Mouse (Mus musculus) heart, embryonic 12.5 days (tissue): ENCODE measurements around the gene Lrp1. TPM values are rescaled to one million over a fixed set of nuclear protein-coding genes. Genes with fewer than 3 reads are reported as not detected.
A peak's percentile ranks its signal among the peaks of the same experiment; 100 is the strongest.

Experiments used
- ATAC-seq: fragments of 200-750 bp; cut with Nextera tagmentation; 2 replicates; pipeline ENCODE4 v1.8.0; 2017; ENCODE audit warnings: moderate TSS enrichment, moderate library complexity; ENCODE audit not compliant: insufficient number of reproducible peaks, low FRiP score
- H3K27ac ChIP-seq: fragments of 300-500 bp; sonication (generic); 2 replicates; pipeline ENCODE4 v1.5.1; 2016; ENCODE audit warnings: mild to moderate bottlenecking, moderate library complexity; ENCODE audit not compliant: poor library complexity, severe bottlenecking
- H3K27me3 ChIP-seq: fragments of 300-500 bp; sonication (generic); replicated peaks from 2 replicates; pipeline ENCODE4 v1.6.1; 2016; ENCODE audit warnings: mild to moderate bottlenecking, moderate library complexity
- H3K36me3 ChIP-seq: fragments of 300-500 bp; sonication (generic); 2 replicates; pipeline ENCODE4 v1.6.1; 2016; ENCODE audit warnings: mild to moderate bottlenecking, moderate library complexity
- H3K4me1 ChIP-seq: fragments of 300-500 bp; sonication (generic); replicated peaks from 2 replicates; pipeline ENCODE4 v1.6.1; 2016; ENCODE audit warnings: mild to moderate bottlenecking
- H3K4me2 ChIP-seq: fragments of 300-500 bp; sonication (generic); 2 replicates; pipeline ENCODE4 v1.6.1; 2016; ENCODE audit warnings: mild to moderate bottlenecking, moderate library complexity
- H3K4me3 ChIP-seq: fragments of 300-500 bp; sonication (generic); 2 replicates; pipeline ENCODE4 v1.5.1; 2016; ENCODE audit warnings: mild to moderate bottlenecking
- H3K9ac ChIP-seq: fragments of 300-500 bp; sonication (generic); 2 replicates; pipeline ENCODE4 v1.6.1; 2016; ENCODE audit warnings: mild to moderate bottlenecking, moderate library complexity
- H3K9me3 ChIP-seq: fragments of 300-500 bp; sonication (generic); replicated peaks from 2 replicates; pipeline ENCODE4 v1.6.1; 2016; ENCODE audit warnings: mild to moderate bottlenecking, moderate library complexity
- WGBS: fragments of 180-500 bp; shearing (Covaris S2); methylation state at CpG from one replicate; pipeline ENCODE4 v1.1.7; 2016; 5-methylcytosine and 5-hydroxymethylcytosine counted together
- polyA plus RNA-seq: library from polyadenylated mRNA; unstranded; fragments of >200 nt; fragmentation: Nextera tagmentation; extraction: Ambion mirVana; gene quantifications from 2 replicates; pipeline ENCODE4 v1.2.1, GENCODE M21; 2016

The Lrp1 gene
- polyA plus RNA-seq, 1 experiment from 2014 or later, result 43.3 TPM

DNA sequence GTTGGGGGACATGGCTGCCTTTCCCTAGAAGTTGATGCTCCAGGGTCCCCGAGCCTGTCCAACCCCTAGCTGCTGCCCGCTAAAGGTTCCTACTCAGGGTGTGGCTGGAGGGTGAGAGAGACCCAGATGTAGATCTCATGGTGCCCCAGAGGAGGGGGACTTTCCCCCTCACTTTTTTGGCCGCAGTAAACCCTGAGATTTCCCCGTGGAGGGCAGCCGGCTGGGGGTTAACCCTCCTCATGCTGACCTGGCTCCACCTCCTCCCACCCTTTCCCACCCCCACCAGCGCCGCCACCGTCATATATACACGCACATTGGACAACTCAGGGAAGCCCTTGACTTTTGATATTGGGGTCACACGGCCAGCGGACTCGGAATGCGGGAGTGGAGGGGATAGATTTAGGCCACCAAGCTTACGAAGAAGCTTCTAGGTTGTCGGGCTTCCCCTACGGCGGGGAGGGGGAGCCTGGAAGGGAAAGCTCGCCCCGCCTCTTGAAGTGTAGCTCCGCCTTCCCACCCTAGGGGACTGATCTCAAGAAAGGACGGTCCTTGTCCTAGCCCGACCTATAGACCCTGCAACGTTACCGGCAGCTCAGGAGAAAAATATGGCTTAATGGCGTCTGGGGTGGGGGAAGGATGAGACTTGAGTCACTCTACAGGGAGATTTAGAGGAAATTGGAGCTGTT, 22.7 kb upstream of the Lrp1 start:
- WGBS, result 0% methylated on average over 25 of the region's 25 CpGs

DNA sequence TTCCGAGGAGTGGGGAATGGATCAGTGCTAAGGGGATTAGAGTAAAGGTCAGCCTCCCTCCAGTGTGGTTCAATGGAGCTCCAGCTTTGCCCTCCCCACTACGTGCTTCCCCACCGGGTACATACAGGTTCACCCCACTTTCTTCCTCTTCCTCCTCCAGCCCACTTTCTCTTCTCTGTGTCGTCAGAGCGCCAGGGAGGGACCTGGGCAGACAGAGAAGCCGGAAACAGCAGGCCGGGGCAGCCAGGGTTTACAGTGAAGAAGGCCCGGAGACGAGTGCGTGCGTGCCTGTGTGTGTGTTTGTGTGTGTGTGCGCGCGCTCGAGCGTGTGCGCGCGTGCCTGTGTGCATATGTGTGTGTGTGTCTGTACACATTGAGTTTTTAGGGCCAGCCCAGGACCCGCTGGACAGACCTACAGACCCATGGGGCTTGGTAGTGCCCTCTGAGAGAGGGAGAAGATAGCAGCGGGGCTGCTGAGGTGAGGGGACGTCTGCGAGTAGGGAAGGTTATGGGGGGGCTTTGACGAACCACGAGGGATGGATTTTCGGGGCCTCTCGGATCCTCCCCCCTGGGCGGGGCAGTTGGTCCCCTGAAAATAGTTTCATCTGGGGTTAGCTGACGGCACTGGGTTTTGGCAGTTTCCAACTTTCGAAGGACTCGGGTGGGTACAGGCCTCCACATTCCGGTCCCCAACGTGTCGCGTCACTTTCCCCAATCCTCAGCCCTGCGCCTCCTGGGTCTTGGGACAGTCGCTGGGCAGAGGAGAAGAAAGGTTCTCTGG, 22.0 kb upstream of the Lrp1 start, which contains the start of gene Stat6:
TSS of gene Stat6 (plus strand) at position 215 of the 781 bp plus-strand sequence.
- peak within 1 kb of the TSS; percentile 65 for H3K4me3 ChIP-seq

More for the DNA sequence above, 22.7 kb upstream of the Lrp1 start:
- Histone ChIP-seq H3K36me3 (peaks cover 19% of the 10 kb centered on the region), H3K9ac (peak overlapping the region; percentile 87), H3K27me3 (no peaks in the 10 kb centered on the region), H3K4me2 (peak overlapping the region; percentile 84), H3K9me3 (no peaks in the 10 kb centered on the region), H3K27ac (peak overlapping the region; percentile 91), H3K4me1 (peaks cover 17% of the 10 kb centered on the region; the same call in 1 of the 2 replicates), H3K4me3 (peak overlapping the region; percentile 65)
- peak; percentile 75 for ATAC-seq

DNA sequence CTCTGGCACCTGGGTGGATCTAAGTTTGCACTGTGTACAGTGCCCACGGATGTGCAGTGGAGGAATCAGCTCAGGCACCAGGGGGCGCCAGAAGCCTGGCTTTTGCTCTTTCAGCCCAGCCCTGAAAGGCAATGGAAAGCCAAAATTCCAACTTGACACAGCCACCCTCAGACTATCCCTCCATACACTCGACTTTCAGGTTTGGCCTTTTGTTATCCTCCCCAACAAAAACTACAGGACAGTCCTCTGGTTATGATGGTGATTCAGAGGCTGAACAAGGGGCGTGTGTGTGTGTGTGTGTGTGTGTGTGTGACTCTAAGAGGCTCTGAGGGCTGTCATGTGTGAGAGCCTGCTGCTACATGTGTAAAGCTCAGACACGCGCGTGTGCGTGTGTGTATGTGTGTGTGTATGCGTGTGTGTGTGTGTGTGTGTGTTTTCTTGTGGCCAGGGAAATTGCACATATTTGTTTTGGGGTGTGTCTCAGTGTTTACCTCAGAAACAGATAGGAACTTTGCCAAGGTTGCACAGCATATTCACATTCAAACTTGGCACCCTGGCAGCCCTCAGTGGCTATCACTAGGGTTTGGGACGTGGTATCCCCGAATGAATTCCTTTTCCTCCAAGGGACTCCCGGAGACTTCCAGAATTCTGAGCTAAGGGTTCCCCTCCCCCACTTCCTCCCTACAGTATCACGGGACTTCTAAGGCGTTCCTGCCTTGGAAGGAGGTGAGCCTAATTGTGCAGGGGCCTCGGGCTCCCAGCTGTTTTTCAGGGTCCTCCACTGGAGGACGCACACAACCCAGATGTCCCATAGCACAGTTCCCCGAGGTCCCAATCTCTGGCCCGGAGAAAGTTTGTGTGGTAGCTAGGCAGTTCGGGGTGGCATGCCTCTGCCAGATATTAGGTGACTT, 21.2 kb upstream of the Lrp1 start:
- Histone ChIP-seq H3K9me3 (no peaks in the 10 kb centered on the region), H3K36me3 (peaks cover 3% of the 10 kb centered on the region), H3K4me1 (peaks cover 18% of the 10 kb centered on the region), H3K4me2 (peak overlapping the region; percentile 84), H3K4me3 (peak overlapping the region; percentile 65), H3K27me3 (no peaks in the 10 kb centered on the region), H3K9ac (peak overlapping the region; percentile 87), H3K27ac (peak overlapping the region; percentile 91)
- ATAC-seq, result peak; percentile 76
- 4% methylated on average over 19 of the region's 19 CpGs for WGBS

More for the DNA sequence above, 22.0 kb upstream of the Lrp1 start, which contains the start of gene Stat6:
- peak within 1 kb of the TSS; percentile 91 for H3K27ac ChIP-seq
- peaks cover 17% of the 10 kb centered on the region; the same call in 1 of the 2 replicates for H3K4me1 ChIP-seq
- H3K36me3 ChIP-seq, result peaks cover 12% of the 10 kb centered on the region
- H3K4me2 ChIP-seq, result peak within 1 kb of the TSS; percentile 84
- H3K9me3 ChIP-seq, result no peaks in the 10 kb centered on the region
- H3K27me3 ChIP-seq, result no peaks in the 10 kb centered on the region
- peak within 1 kb of the TSS; percentile 87 for H3K9ac ChIP-seq
- peak; percentile 73 for ATAC-seq
- WGBS, result under 1% methylated on average over 37 of the region's 37 CpGs

DNA sequence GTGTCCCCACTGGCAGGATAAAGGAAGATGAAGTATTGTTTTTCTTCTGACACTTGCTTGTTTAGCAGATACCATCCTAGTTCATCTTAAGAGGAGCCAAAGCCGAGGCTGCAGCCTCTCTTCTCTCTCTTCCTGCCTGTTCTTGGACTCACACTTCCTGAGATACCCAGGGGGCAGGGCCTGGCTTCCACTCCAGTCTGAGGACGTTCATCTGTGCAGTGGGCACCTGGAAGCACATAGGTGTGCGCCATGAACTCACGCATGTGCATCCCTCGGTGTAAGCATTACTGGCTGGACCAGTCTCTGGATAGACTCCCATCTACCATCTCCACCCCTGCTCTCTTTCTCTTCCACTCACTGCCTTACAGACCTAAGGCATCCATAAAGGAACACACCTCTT, 19.5 kb upstream of the Lrp1 start:
- Histone ChIP-seq H3K36me3 (no peaks in the 10 kb centered on the region), H3K4me3 (no peak overlapping the region), H3K27me3 (no peaks in the 10 kb centered on the region), H3K27ac (no peak overlapping the region), H3K9me3 (no peaks in the 10 kb centered on the region), H3K4me2 (no peak overlapping the region), H3K4me1 (peaks cover 22% of the 10 kb centered on the region), H3K9ac (0 out of 2 replicates have a peak overlapping the region, but pooled peaks have one; percentile 10)
- ATAC-seq, result no peak
- WGBS, result 58% methylated on average over 5 of the region's 5 CpGs

DNA sequence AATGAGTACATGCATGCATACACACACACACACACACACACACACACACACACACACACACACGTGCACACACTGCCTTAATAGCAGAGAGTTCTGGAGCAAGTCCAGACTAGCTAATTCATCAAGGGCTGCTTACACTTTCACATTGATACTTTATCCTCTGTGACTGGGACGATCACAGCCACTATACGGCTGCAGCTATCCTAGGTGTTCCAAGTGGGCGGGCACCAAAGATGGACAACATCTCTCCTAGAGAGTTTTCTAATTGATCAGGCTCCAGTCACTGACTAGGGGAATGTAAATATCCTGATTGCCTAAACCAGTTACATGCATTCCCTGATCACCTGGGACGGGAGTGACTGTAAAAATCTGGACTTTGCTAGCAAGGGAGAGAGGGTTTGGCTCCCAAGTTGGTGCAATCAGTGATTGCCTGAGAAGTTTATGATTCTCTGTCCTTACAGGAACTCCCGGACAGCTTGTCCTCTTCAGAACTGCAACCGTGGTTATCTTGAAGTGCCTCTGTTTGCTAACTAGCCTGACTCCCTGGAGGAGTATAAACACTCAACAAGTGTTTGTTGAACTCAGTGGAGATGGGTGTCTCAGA, 11.8 kb upstream of the Lrp1 start:
- no peak for ATAC-seq
- 62% methylated on average over 7 of the region's 7 CpGs for WGBS
- no peak overlapping the region for H3K27ac ChIP-seq
- H3K36me3 ChIP-seq, result no peaks in the 10 kb centered on the region
- H3K27me3 ChIP-seq, result no peaks in the 10 kb centered on the region
- no peaks in the 10 kb centered on the region for H3K9me3 ChIP-seq
- no peak overlapping the region for H3K9ac ChIP-seq
- H3K4me2 ChIP-seq, result no peak overlapping the region
- no peak overlapping the region for H3K4me3 ChIP-seq
- peaks cover 5% of the 10 kb centered on the region; the same call in 1 of the 2 replicates for H3K4me1 ChIP-seq

DNA sequence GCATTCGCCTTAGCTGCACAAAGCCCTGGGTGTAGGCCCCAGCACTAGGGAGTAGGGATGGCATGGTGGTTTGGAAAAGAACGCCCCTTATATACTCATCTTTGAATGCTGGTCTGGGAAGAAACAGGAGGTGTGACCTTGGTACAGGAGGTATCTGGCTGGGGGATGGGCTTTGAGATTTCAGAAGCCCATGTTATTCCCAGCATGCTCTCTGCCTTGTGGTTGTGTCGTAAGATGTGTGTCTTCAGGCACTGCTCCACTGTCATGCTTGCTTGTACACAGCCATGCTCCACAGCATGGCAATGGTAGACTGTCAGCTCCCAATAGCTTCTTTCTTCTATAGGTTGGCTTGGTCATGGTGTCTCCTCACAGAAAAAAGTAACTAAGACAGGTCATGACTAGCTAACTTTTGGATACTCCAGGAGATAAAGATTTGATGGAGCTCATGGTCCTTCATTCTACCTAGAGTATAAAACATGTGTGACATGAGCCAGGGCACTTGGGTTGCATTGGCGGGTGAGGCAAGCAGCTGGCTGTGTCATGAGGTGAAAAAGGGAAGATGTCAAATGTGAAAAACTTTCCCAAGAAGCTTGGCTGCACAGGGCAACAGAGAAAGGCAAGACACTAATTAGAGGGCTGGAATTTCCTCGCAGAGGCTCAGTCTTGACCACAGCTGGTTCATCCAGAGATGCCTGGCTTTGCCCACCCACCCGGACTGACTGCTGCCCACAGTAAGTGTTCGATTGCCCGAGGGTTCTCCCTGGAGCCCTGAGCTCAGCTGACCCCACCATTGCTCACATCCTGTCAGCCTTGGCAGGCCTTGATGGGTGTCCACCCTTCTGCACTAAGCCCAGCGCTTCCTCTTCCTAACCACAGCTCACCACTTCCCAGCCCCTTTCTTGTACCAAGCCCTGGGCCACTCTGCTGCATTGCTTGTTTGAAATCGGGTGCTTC, 10.6 kb upstream of the Lrp1 start:
- Histone ChIP-seq H3K4me2 (no peak overlapping the region), H3K9ac (no peak overlapping the region), H3K27me3 (no peaks in the 10 kb centered on the region), H3K27ac (no peak overlapping the region), H3K4me1 (0 out of 2 replicates have a peak, but pooled peaks cover under 1% of the 10 kb centered on the region), H3K9me3 (peaks cover 7% of the 10 kb centered on the region), H3K36me3 (no peaks in the 10 kb centered on the region), H3K4me3 (no peak overlapping the region)
- 72% methylated on average over 10 of the region's 10 CpGs for WGBS
- ATAC-seq, result no peak

DNA sequence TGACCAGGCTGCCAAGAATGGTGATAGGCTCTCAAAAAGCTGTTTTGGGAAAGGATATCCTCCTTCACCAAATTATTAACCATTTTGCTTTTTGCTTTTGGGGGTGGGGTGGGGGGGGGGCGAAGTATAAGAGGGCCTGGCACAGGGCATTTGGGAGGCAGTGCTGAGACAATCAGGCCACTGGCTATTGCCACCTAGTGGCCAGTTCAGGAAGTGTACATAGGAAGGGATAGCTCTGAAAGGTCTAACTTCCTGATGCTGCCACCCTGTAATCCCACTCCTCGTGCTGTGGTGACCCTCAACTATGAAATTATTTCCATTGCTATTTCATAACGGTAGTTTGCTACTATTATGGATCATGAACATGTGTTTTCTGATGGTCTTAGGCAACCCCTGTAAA, 5.5 kb upstream of the Lrp1 start:
- no peak for ATAC-seq
- no peak overlapping the region for H3K9ac ChIP-seq
- 86% methylated on average over 3 of the region's 3 CpGs for WGBS

DNA sequence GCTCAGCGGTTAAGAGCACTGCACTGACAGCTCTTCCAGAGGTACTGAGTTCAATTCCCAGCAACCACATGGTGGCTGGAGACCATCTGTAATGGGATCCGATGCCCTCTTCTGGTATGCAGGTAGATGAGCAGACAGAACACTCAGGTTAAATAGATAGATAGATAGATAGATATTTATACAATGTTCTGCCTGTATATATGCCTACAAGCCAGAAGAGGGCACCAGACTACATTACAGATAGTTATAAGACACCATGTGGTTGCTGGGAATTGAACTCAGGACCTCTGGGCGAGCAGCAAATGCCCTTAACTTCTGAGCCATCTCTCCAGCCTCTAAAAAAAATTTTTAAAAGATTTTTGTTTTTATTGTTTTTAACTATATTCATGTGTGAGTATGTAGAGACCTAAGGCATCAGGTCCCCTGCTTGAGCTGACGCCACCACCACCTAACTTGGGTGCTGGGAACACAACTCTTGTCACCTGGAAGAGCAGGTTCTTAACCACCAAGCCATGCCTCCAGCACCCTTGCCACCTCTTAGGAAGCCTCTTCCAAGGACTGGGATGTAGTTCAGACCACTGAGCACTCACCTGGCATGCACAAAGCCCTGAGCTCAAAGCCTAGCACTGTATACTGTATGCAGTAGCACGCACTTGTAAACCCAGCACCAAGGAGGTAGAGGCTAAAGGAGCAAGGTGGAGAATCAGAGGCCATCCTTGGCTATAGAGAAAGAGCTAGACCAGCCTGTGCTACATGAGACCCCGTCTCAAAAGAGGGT, 2.7 kb upstream of the Lrp1 start:
- 84% methylated on average over 6 of the region's 6 CpGs for WGBS
- H3K27ac ChIP-seq, result no peak overlapping the region
- H3K9me3 ChIP-seq, result peaks cover 13% of the 10 kb centered on the region
- peaks cover 23% of the 10 kb centered on the region for H3K4me1 ChIP-seq
- ATAC-seq, result no peak
- no peak overlapping the region for H3K4me2 ChIP-seq
- H3K36me3 ChIP-seq, result no peaks in the 10 kb centered on the region
- no peaks in the 10 kb centered on the region for H3K27me3 ChIP-seq
- H3K9ac ChIP-seq, result no peak overlapping the region
- H3K4me3 ChIP-seq, result no peak overlapping the region

More for the DNA sequence above, 5.5 kb upstream of the Lrp1 start:
- Histone ChIP-seq H3K4me2 (no peak overlapping the region), H3K27me3 (no peaks in the 10 kb centered on the region), H3K36me3 (no peaks in the 10 kb centered on the region), H3K27ac (no peak overlapping the region), H3K9me3 (peaks cover 13% of the 10 kb centered on the region), H3K4me3 (no peak overlapping the region), H3K4me1 (0 out of 2 replicates have a peak, but pooled peaks cover 5% of the 10 kb centered on the region)

DNA sequence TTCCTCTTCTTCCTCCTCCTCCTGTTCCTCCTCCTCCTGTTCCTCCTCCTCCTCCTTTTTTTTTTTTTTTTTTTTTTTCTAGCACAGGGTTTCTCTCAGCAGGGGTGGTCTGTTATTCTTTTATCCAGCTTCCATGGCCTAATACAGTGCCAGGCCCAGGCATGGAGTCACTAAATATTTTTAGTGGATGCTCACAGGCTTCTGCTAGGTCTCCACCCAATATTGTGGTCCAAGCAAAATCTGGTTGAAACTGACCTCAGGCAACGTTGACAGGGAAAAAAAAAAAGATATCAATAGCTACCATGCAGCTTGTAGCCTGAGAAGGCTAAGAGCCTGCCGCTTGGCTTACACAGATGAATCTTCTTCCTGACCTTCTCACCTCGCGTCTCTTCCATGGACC, 1.7 kb upstream of the Lrp1 start:
- Histone ChIP-seq H3K4me1 (peaks cover 32% of the 10 kb centered on the region), H3K4me3 (no peak overlapping the region), H3K9ac (no peak overlapping the region), H3K36me3 (no peaks in the 10 kb centered on the region), H3K27ac (0 out of 2 replicates have a peak overlapping the region, but pooled peaks have one; percentile 98), H3K9me3 (peaks cover 13% of the 10 kb centered on the region), H3K4me2 (no peak overlapping the region), H3K27me3 (no peaks in the 10 kb centered on the region)
- WGBS, result 69% methylated on average over 4 of the region's 4 CpGs
- ATAC-seq, result no peak
